Mouse (Mus musculus) small intestine, adult 2 months (tissue): ENCODE results near the gene Cldnd2.

Source experiments
- CTCF ChIP-seq: fragments of 200-500 bp; IDR thresholded peaks from 2 replicates; pipeline ENCODE4 v1.5.1; 2012; ENCODE audit warnings: low read depth, mild to moderate bottlenecking, control low read depth, inconsistent platforms, low read length, moderate library complexity, mixed read lengths; ENCODE audit not compliant: insufficient replicate concordance, insufficient read length; ENCODE audit errors: extremely low read depth
- POLR2A ChIP-seq: fragments of 200-500 bp; IDR thresholded peaks from 2 replicates; pipeline ENCODE4 v1.6.1; 2012; ENCODE audit warnings: low read depth, mild to moderate bottlenecking, control low read depth, inconsistent platforms, low read length, moderate library complexity

DNA sequence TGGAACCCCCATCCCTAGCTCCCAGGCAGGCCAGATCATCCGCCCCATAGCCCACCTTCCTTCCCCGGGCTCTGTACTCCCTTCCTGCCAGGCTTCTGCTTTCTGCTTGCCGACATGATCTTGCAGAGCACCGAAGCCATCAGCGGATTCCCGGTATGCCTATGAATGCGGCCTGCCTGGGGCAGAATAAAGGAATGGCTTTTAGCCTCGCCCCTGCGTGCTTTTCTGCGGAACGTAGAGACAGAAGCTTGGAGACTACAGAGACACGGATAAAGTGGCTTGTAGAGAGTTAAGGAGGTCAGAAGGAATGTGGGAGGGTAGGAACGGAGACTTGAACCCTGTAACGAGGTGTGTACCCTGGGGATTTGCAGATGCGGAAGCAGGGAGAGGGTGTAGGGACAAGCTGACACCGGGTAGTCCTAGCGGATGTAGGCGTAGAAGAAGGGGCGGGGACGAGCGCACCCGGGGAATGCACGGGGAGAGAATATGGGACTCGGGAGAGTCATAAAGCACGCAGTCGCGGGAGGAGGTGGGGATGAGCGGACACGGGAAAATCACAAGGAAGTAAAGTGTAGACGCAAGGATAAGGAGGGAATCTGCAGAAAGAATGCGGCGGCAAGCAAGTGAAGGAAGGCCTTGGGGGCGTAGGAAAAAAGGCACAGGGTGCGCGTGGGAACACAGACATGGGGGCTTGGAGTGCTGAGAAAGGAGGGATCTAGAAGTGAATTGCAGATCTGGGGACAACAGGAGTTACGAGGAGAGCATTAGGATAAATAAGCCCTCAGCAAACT, 2.7 kb downstream of the Cldnd2 start:
- TF ChIP-seq CTCF (peak; percentile 6; the same call in 1 of the 2 replicates), POLR2A (peak; percentile 53; the same call in 1 of the 2 replicates)
